Mouse (Mus musculus): ENCODE measurements at regions not wholly inside any gene's neighbourhood (a gene's known extent, or its start where the extent isn't known, plus 50 kb on each side); places are given as distances from the start of the nearest gene placed in this dataset.
"Not testable (repeated sequence)": the region's sequence is repeated elsewhere in the genome, so short reads cannot be mapped to it uniquely, and the experiment has no call there.

- ATAC-seq (ENCODE audit: low read depth): no peak
- WGBS: 87% methylated on average over 3 of the region's 3 CpGs
- Histone ChIP-seq H3K36me3 (ENCODE audit: control insufficient read depth, insufficient read depth, low read length) (no peaks in the 10 kb centered on the region), H3K27ac (ENCODE audit: low read depth, low read length) (no peak overlapping the region), H3K4me1 (ENCODE audit: control insufficient read depth, insufficient read depth, low read length) (no peaks in the 10 kb centered on the region), H3K4me2 (ENCODE audit: low read depth, low read length) (no peak overlapping the region), H3K9ac (replicated peaks; ENCODE audit: low read depth, low read length) (no peak overlapping the region), H3K4me3 (ENCODE audit: low read depth, low read length) (no peak overlapping the region), H3K9me3 (ENCODE audit: control insufficient read depth, low read length) (no peaks in the 10 kb centered on the region), H3K27me3 (ENCODE audit: control insufficient read depth, insufficient read depth, low read length) (no peaks in the 10 kb centered on the region)
Observed at GRCm38 (mm10) chr3:21585767-21586166, 490.7 kb upstream of the Tbl1xr1 start.

GRCm38 (mm10) chr3:21606846-21607245, 469.6 kb upstream of the Tbl1xr1 start:
- H3K9me3 ChIP-seq (ENCODE audit: control insufficient read depth, low read length): no peaks in the 10 kb centered on the region
- no peaks in the 10 kb centered on the region for H3K36me3 ChIP-seq (ENCODE audit: control insufficient read depth, insufficient read depth, low read length)
- no peak overlapping the region for H3K27ac ChIP-seq (ENCODE audit: low read depth, low read length)
- no peak overlapping the region for H3K9ac ChIP-seq (replicated peaks; ENCODE audit: low read depth, low read length)
- WGBS: 100% methylated on average over 2 of the region's 2 CpGs
- no peaks in the 10 kb centered on the region for H3K4me1 ChIP-seq (ENCODE audit: control insufficient read depth, insufficient read depth, low read length)
- no peaks in the 10 kb centered on the region for H3K27me3 ChIP-seq (ENCODE audit: control insufficient read depth, insufficient read depth, low read length)
- H3K4me2 ChIP-seq (ENCODE audit: low read depth, low read length): no peak overlapping the region
- ATAC-seq (ENCODE audit: low read depth): no peak
- no peak overlapping the region for H3K4me3 ChIP-seq (ENCODE audit: low read depth, low read length)

GRCm38 (mm10) chr3:21610231-21610630, 466.2 kb upstream of the Tbl1xr1 start:
- Histone ChIP-seq H3K4me3 (ENCODE audit: low read depth, low read length) (no peak overlapping the region), H3K27ac (ENCODE audit: low read depth, low read length) (no peak overlapping the region), H3K9ac (replicated peaks; ENCODE audit: low read depth, low read length) (no peak overlapping the region), H3K27me3 (ENCODE audit: control insufficient read depth, insufficient read depth, low read length) (no peaks in the 10 kb centered on the region), H3K4me1 (ENCODE audit: control insufficient read depth, insufficient read depth, low read length) (no peaks in the 10 kb centered on the region), H3K36me3 (ENCODE audit: control insufficient read depth, insufficient read depth, low read length) (no peaks in the 10 kb centered on the region), H3K9me3 (ENCODE audit: control insufficient read depth, low read length) (no peaks in the 10 kb centered on the region), H3K4me2 (ENCODE audit: low read depth, low read length) (no peak overlapping the region)
- ATAC-seq (ENCODE audit: low read depth): no peak
- 92% methylated on average over 2 of the region's 2 CpGs for WGBS

DNA sequence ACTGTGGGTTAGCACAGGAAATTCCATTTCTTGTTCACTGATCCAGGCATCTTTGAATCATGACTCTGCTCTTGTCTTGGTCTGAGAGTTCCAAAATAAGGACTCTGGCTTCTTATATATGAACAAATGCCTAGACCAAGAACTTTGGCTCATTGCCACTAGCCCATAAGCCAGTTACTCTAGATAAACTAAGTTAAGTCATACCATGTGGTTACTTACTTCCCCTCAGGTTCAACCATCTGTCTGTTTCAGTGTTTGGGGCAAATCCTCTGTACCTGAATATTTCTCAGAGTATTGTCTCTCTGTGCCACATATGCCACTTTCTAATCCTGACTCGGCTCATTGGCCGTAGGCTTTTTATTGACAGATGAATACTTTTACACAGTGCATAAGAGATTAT, 454.7 kb upstream of the Tbl1xr1 start:
- WGBS: 97% methylated on average over 2 of the region's 2 CpGs
- Histone ChIP-seq H3K4me1 (ENCODE audit: control insufficient read depth, insufficient read depth, low read length) (no peaks in the 10 kb centered on the region), H3K9me3 (ENCODE audit: control insufficient read depth, low read length) (no peaks in the 10 kb centered on the region), H3K9ac (replicated peaks; ENCODE audit: low read depth, low read length) (no peak overlapping the region), H3K4me2 (ENCODE audit: low read depth, low read length) (no peak overlapping the region), H3K27me3 (ENCODE audit: control insufficient read depth, insufficient read depth, low read length) (no peaks in the 10 kb centered on the region), H3K27ac (ENCODE audit: low read depth, low read length) (no peak overlapping the region), H3K36me3 (ENCODE audit: control insufficient read depth, insufficient read depth, low read length) (no peaks in the 10 kb centered on the region), H3K4me3 (ENCODE audit: low read depth, low read length) (no peak overlapping the region)
- no peak for ATAC-seq (ENCODE audit: low read depth)

- ATAC-seq (ENCODE audit: low read depth): no peak
- no peaks in the 10 kb centered on the region for H3K36me3 ChIP-seq (ENCODE audit: control insufficient read depth, insufficient read depth, low read length)
- 91% methylated on average over 2 of the region's 2 CpGs for WGBS
- H3K9ac ChIP-seq (replicated peaks; ENCODE audit: low read depth, low read length): no peak overlapping the region
- no peaks in the 10 kb centered on the region for H3K4me1 ChIP-seq (ENCODE audit: control insufficient read depth, insufficient read depth, low read length)
- no peak overlapping the region for H3K27ac ChIP-seq (ENCODE audit: low read depth, low read length)
- no peaks in the 10 kb centered on the region for H3K27me3 ChIP-seq (ENCODE audit: control insufficient read depth, insufficient read depth, low read length)
- H3K4me2 ChIP-seq (ENCODE audit: low read depth, low read length): no peak overlapping the region
- H3K9me3 ChIP-seq (ENCODE audit: control insufficient read depth, low read length): no peaks in the 10 kb centered on the region
- H3K4me3 ChIP-seq (ENCODE audit: low read depth, low read length): no peak overlapping the region
Observed at GRCm38 (mm10) chr3:21625039-21625438, 451.4 kb upstream of the Tbl1xr1 start.

DNA sequence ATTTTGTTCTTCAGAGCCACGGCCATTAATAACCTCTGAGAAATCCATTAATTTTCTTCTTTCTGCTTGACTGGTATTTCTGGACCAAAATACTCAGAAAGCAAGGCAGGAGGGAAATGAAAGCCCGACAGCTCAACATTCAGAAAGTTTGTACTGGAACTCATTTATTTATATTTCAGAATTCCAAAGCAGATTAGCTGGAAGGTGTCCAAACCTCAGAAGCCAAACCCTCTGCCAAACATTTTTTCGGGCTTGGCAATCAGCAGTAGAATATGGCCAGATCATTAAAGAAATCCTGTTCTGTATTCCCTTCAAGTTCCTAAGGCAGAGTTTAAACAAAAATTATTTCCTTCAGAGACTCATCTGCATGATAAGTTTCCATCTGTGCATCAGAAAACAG, 450.4 kb upstream of the Tbl1xr1 start:
- no peaks in the 10 kb centered on the region for H3K9me3 ChIP-seq (ENCODE audit: control insufficient read depth, low read length)
- WGBS: 45% methylated on average over 3 of the region's 3 CpGs
- no peak overlapping the region for H3K4me2 ChIP-seq (ENCODE audit: low read depth, low read length)
- H3K9ac ChIP-seq (replicated peaks; ENCODE audit: low read depth, low read length): no peak overlapping the region
- no peak overlapping the region for H3K4me3 ChIP-seq (ENCODE audit: low read depth, low read length)
- no peak overlapping the region for H3K27ac ChIP-seq (ENCODE audit: low read depth, low read length)
- no peaks in the 10 kb centered on the region for H3K27me3 ChIP-seq (ENCODE audit: control insufficient read depth, insufficient read depth, low read length)
- no peaks in the 10 kb centered on the region for H3K36me3 ChIP-seq (ENCODE audit: control insufficient read depth, insufficient read depth, low read length)
- no peak for ATAC-seq (ENCODE audit: low read depth)
- no peaks in the 10 kb centered on the region for H3K4me1 ChIP-seq (ENCODE audit: control insufficient read depth, insufficient read depth, low read length)

DNA sequence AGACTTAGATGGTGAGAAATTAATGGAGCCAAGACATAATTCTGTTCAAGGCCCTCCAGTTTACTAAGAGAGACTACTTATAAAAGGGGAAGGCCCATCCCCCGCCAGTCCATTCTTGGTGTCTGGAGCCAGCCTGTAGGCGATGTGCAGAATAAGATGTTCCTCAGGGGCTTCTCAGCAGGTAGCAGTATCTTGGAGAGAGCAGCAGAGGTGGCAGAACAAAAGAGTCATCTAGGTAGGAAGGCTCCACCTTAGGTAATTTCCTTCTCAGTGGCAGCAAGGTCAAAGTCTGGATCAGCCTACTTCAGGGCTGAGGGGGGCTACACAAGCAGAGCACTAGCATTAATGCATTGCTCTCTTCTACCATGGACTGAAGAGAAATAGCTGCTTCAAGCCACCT, 449.4 kb upstream of the Tbl1xr1 start:
- H3K4me1 ChIP-seq (ENCODE audit: control insufficient read depth, insufficient read depth, low read length); ATAC-seq (ENCODE audit: low read depth); H3K36me3 ChIP-seq (ENCODE audit: control insufficient read depth, insufficient read depth, low read length); H3K27me3 ChIP-seq (ENCODE audit: control insufficient read depth, insufficient read depth, low read length); H3K9ac ChIP-seq (replicated peaks; ENCODE audit: low read depth, low read length); H3K4me3 ChIP-seq (ENCODE audit: low read depth, low read length); H3K27ac ChIP-seq (ENCODE audit: low read depth, low read length); H3K9me3 ChIP-seq (ENCODE audit: control insufficient read depth, low read length); H3K4me2 ChIP-seq (ENCODE audit: low read depth, low read length): not testable (repeated sequence)
- 85% methylated on average over 2 of the region's 2 CpGs for whole genome bisulfite sequencing

- no peaks in the 10 kb centered on the region for H3K4me1 ChIP-seq (ENCODE audit: control insufficient read depth, insufficient read depth, low read length)
- no peaks in the 10 kb centered on the region for H3K36me3 ChIP-seq (ENCODE audit: control insufficient read depth, insufficient read depth, low read length)
- WGBS: 22% methylated on average over 1 of the region's 1 CpGs
- peak; percentile 87 for ATAC-seq (ENCODE audit: low read depth)
- no peak overlapping the region for H3K4me3 ChIP-seq (ENCODE audit: low read depth, low read length)
- H3K27me3 ChIP-seq (ENCODE audit: control insufficient read depth, insufficient read depth, low read length): no peaks in the 10 kb centered on the region
- H3K27ac ChIP-seq (ENCODE audit: low read depth, low read length): no peak overlapping the region
- H3K4me2 ChIP-seq (ENCODE audit: low read depth, low read length): no peak overlapping the region
- no peak overlapping the region for H3K9ac ChIP-seq (replicated peaks; ENCODE audit: low read depth, low read length)
- H3K9me3 ChIP-seq (ENCODE audit: control insufficient read depth, low read length): no peaks in the 10 kb centered on the region
Observed at GRCm38 (mm10) chr3:21633600-21634221, 442.7 kb upstream of the Tbl1xr1 start.

- Histone ChIP-seq H3K4me2 (ENCODE audit: low read depth, low read length) (no peak overlapping the region), H3K4me1 (ENCODE audit: control insufficient read depth, insufficient read depth, low read length) (no peaks in the 10 kb centered on the region), H3K36me3 (ENCODE audit: control insufficient read depth, insufficient read depth, low read length) (no peaks in the 10 kb centered on the region), H3K27ac (ENCODE audit: low read depth, low read length) (no peak overlapping the region), H3K9me3 (ENCODE audit: control insufficient read depth, low read length) (no peaks in the 10 kb centered on the region), H3K27me3 (ENCODE audit: control insufficient read depth, insufficient read depth, low read length) (no peaks in the 10 kb centered on the region), H3K4me3 (ENCODE audit: low read depth, low read length) (no peak overlapping the region), H3K9ac (replicated peaks; ENCODE audit: low read depth, low read length) (no peak overlapping the region)
- ATAC-seq (ENCODE audit: low read depth): no peak
- WGBS: 89% methylated on average over 4 of the region's 4 CpGs
Observed at GRCm38 (mm10) chr3:21634675-21635204, 441.7 kb upstream of the Tbl1xr1 start.

All from neural tube, embryonic 14.5 days (tissue).